Mouse (Mus musculus) embryonic fibroblast, embryonic 13.5 days (primary cell): ENCODE data around the gene Dzip3. TPM values are rescaled to one million over a fixed set of nuclear protein-coding genes. Genes with fewer than 3 reads are reported as not detected.

Experiments used
- H3K27ac ChIP-seq: 2 replicates; pipeline ENCODE4 v1.5.1; 2012; ENCODE audit warnings: low read length, control low read depth, inconsistent platforms; ENCODE audit not compliant: insufficient read depth
- H3K4me1 ChIP-seq: 2 replicates; pipeline ENCODE4 v1.6.1; 2011; ENCODE audit warnings: low read length; ENCODE audit not compliant: control insufficient read depth, insufficient read depth
- H3K4me3 ChIP-seq: 2 replicates; pipeline ENCODE4 v1.5.1; 2011; ENCODE audit warnings: mild to moderate bottlenecking, control low read depth, low read length; ENCODE audit not compliant: insufficient read depth
- CTCF ChIP-seq: IDR thresholded peaks from 2 replicates; pipeline ENCODE4 v1.5.1; 2011; ENCODE audit warnings: mild to moderate bottlenecking, control low read depth, low read length, moderate library complexity, borderline replicate concordance; ENCODE audit not compliant: insufficient read depth
- POLR2A ChIP-seq: IDR thresholded peaks from 2 replicates; pipeline ENCODE4 v1.6.1; 2011; ENCODE audit warnings: low read depth, mild to moderate bottlenecking, control low read depth, low read length, moderate library complexity
- polyA plus RNA-seq: library from polyadenylated mRNA; stranded (reverse); fragments of >200 nt; gene quantifications from 2 replicates; pipeline ENCODE4 v1.2.4, GENCODE M21; 2011; ENCODE audit warnings: low read depth; ENCODE audit not compliant: missing spikeins, insufficient read length

Gene Dzip3
- 28.1 and 39.7 TPM in 2 replicates for polyA plus RNA-seq

- H3K4me1 ChIP-seq = peaks cover 9% of the 10 kb centered on the region
- H3K27ac ChIP-seq = peak within 1 kb of the TSS; percentile 74
- peak within 1 kb of the TSS; percentile 73 for H3K4me3 ChIP-seq
- no peak for TF ChIP-seq CTCF
- TF ChIP-seq POLR2A = peak; percentile 49
These were observed at the start of gene Dzip3, which contains the start of gene Cip2a for GRCm38 (mm10) chr16:48993559-48994342. TSS of gene Dzip3 (minus strand) at chr16:48994165. TSS of gene Cip2a (plus strand) at chr16:48994185.

GRCm38 (mm10) chr16:49040554-49041221 is 46.7 kb upstream of the Dzip3 start:
- TF ChIP-seq CTCF = no peak
- TF ChIP-seq POLR2A = no peak
- no peak overlapping the region for H3K4me3 ChIP-seq

DNA sequence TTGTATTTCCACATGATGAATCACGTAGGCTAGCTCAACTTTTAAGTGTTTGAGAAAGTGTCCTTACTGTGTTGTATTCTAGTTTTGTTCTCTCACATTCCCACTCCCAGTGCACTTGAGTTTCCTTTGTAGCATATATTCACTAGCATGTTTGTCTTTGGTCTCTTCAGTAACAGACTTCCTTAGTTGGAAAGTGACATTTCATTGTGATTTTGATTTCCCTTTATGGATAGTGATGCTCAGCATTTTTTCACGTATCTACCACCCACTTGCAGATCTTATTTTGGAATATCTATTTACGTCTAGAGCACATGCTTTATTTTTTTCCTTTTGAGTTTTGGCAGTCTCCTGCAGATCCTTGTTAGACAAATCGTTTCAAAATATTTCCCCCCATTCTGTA is 43.8 kb upstream of the Dzip3 start:
- no peak overlapping the region for H3K4me3 ChIP-seq
- TF ChIP-seq POLR2A (no peak), CTCF (no peak)
- no peaks in the 10 kb centered on the region for H3K4me1 ChIP-seq
- no peak overlapping the region for H3K27ac ChIP-seq

More at GRCm38 (mm10) chr16:49040554-49041221, 46.7 kb upstream of the Dzip3 start:
- Histone ChIP-seq H3K4me1 (no peaks in the 10 kb centered on the region), H3K27ac (no peak overlapping the region)

GRCm38 (mm10) chr16:49035852-49036251 is 41.9 kb upstream of the Dzip3 start:
- no peak for TF ChIP-seq CTCF
- H3K4me3 ChIP-seq = no peak overlapping the region
- no peak overlapping the region for H3K27ac ChIP-seq
- no peaks in the 10 kb centered on the region for H3K4me1 ChIP-seq

DNA sequence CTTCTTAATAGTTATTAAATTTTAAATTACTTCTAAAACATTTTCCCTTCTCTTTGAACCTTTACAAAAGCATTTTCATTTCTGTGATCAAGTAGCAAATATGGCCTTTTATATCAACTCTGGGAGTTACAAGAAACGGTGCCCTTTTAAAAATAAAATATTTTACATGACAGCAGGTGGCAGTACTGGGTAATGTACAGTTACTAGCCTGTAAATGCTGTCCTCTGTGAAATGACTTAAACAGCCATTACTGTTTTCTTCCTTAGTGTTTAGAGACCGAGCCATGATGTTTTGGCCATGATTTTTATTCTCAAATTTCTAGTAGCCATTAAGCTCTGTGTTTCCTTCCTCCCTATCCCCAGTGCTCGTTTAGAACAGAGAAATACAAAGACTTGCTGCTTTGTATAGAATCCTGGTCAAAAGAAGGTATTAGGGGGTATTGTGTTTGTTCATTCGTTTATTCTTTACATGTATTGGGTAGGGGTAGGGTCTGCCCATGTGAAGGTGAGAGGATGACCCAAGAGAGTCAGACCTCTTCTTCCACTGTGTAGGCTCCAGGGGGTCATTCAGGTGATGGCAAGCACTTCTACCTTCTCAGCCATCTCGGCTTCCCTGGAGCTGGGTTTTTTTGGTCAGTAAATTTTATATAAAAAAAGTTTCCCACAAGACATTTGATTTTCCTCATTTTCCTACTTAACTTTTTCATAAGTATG is 22.8 kb upstream of the Dzip3 start:
- no peak overlapping the region for H3K27ac ChIP-seq
- no peak overlapping the region for H3K4me3 ChIP-seq
- TF ChIP-seq CTCF = no peak
- TF ChIP-seq POLR2A = no peak
- H3K4me1 ChIP-seq = no peaks in the 10 kb centered on the region

GRCm38 (mm10) chr16:49004151-49004550 is 10.2 kb upstream of the Dzip3 start:
- no peak for TF ChIP-seq CTCF
- no peak for TF ChIP-seq POLR2A
- Histone ChIP-seq H3K4me1 (no peaks in the 10 kb centered on the region), H3K27ac (no peak overlapping the region), H3K4me3 (no peak overlapping the region)

GRCm38 (mm10) chr16:48994343-48994693 is 353 bp upstream of the Dzip3 start:
- Histone ChIP-seq H3K4me1 (peaks cover 9% of the 10 kb centered on the region), H3K27ac (no peak overlapping the region), H3K4me3 (peak overlapping the region; percentile 73)
- no peak for TF ChIP-seq CTCF
- TF ChIP-seq POLR2A = no peak

GRCm38 (mm10) chr16:48993231-48993558 is 770 bp downstream of the Dzip3 start:
- peak overlapping the region; percentile 74 for H3K27ac ChIP-seq
- TF ChIP-seq CTCF (no peak), POLR2A (no peak)
- H3K4me1 ChIP-seq = peaks cover 9% of the 10 kb centered on the region
- H3K4me3 ChIP-seq = peak overlapping the region; percentile 73

DNA sequence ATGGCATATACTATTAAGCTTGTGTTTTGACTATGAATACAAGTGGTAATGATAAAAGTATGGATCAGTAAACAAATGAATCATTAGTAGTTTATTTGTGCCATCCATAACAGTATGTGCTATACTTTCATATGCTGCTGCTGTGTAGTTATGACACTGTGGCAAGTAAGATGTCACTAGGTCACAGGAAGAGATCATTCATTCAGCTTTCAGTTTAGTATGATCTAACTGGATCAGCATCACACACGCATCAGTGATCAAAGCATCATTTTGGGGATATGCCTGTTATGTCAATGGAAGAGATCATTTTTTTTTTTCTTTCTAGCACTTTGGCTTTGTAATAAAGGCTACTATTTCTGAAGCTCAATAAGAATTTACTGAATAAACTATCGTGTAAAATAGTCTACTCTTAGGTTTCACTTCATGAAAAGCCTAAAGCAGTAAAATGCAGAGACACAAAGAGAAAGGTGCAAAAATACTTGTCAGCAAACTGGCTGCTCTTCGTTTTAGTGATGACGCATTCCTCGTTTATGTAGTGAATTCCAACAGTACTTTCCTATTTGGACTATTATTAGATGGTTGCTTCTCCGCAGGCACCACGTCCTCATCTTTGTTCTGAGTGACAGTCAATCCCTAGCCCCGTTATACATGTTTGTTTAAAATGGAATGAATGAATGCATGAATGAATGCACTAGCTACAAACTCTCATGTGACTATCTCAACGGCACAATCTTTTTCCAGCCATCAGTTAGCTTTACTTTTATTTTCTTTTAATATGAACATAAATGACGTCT is 1.3 kb downstream of the Dzip3 start:
- TF ChIP-seq POLR2A = peak; percentile 35; the same call in 1 of the 2 replicates
- TF ChIP-seq CTCF = no peak
- peaks cover 9% of the 10 kb centered on the region for H3K4me1 ChIP-seq
- peak overlapping the region; percentile 59; the same call in 1 of the 2 replicates for H3K27ac ChIP-seq
- H3K4me3 ChIP-seq = peak overlapping the region; percentile 73
